Mouse (Mus musculus) heart, adult 10 weeks (tissue): ENCODE data around the gene Hist2h3b. TPM values are rescaled to one million over a fixed set of nuclear protein-coding genes. Genes with fewer than 3 reads are reported as not detected.

Experiments
- polyA plus RNA-seq: library from polyadenylated mRNA; stranded (reverse); fragments of 350-450 nt; fragmentation: Illumina TruSeq; extraction: RNeasy Lipid Tissue Mini Kit (QIAGEN cat#74804); gene quantifications from one replicate; pipeline ENCODE4 v1.2.3, GENCODE M21; 2014; ENCODE audit warnings: low read depth, low replicate concordance

Gene Hist2h3b
- not detected for polyA plus RNA-seq

GRCm38 (mm10) chr3:96268051-96268775, at the start of gene Hist2h3b:
Hist2h3b (plus strand) TSS chr3:96268654.

GRCm38 (mm10) chr3:96219661-96220130, 48.8 kb upstream of the Hist2h3b start, which contains the start of the genes Bola1 and Hist2h2ab:
Bola1 (minus strand) TSS chr3:96219709.
Hist2h2ab (plus strand) TSS chr3:96219865.

GRCm38 (mm10) chr3:96220765-96221639, 47.5 kb upstream of the Hist2h3b start, which contains the start of the genes Hist2h2ac and Hist2h2be:
Hist2h2ac (minus strand) TSS chr3:96220880.
Hist2h2be (plus strand) TSS chr3:96221119.

GRCm38 (mm10) chr3:96238954-96239793, 29.3 kb upstream of the Hist2h3b start, which contains the start of gene Hist2h3c2:
Hist2h3c2 (minus strand) TSS chr3:96239127.

GRCm38 (mm10) chr3:96239949-96240798, 28.3 kb upstream of the Hist2h3b start, which contains the start of gene Hist2h2aa2:
Hist2h2aa2 (minus strand) TSS chr3:96240276.

GRCm38 (mm10) chr3:96245003-96245886, 23.2 kb upstream of the Hist2h3b start, which contains the start of gene Hist2h2aa1:
Hist2h2aa1 (plus strand) TSS chr3:96245497.

GRCm38 (mm10) chr3:96246427-96246856, 22.0 kb upstream of the Hist2h3b start, which contains the start of gene Hist2h3c1:
Hist2h3c1 (plus strand) TSS chr3:96246685.

GRCm38 (mm10) chr3:96262979-96263550, 5.4 kb upstream of the Hist2h3b start, which contains the start of gene Hist2h4:
Hist2h4 (minus strand) TSS chr3:96263311.

GRCm38 (mm10) chr3:96269511-96270474, 1.3 kb downstream of the Hist2h3b start, which contains the start of gene Hist2h2bb:
Hist2h2bb (plus strand) TSS chr3:96269752.

GRCm38 (mm10) chr3:96293787-96294186, 25.3 kb downstream of the Hist2h3b start, which contains the start of gene Fcgr1:
Fcgr1 (minus strand) TSS chr3:96293969.

Other genes with a start within 250 kb of the Hist2h3b start
- 16.6 TPM for gene Vps45, start 210.2 kb upstream of the Hist2h3b start, polyA plus RNA-seq
- 26.9 TPM for gene Otud7b, start 164.1 kb upstream of the Hist2h3b start, polyA plus RNA-seq
- gene Mtmr11, start 106.7 kb upstream of the Hist2h3b start, polyA plus RNA-seq = 4.2 TPM
- 18.5 TPM for gene Sf3b4, start 96.3 kb upstream of the Hist2h3b start, polyA plus RNA-seq
- gene Sv2a, start 87.5 kb upstream of the Hist2h3b start, polyA plus RNA-seq = 4.0 TPM
- 32.8 TPM for gene Bola1, start 48.9 kb upstream of the Hist2h3b start, polyA plus RNA-seq
- not detected for gene Hist2h2ab, start 48.8 kb upstream of the Hist2h3b start, polyA plus RNA-seq
- gene Hist2h2ac, start 47.8 kb upstream of the Hist2h3b start, polyA plus RNA-seq = not detected
- gene Hist2h2be, start 47.5 kb upstream of the Hist2h3b start, polyA plus RNA-seq = 10.3 TPM
- 2.9 TPM for gene Hist2h3c2, start 29.5 kb upstream of the Hist2h3b start, polyA plus RNA-seq
- gene Hist2h2aa2, start 28.4 kb upstream of the Hist2h3b start, polyA plus RNA-seq = 81.7 TPM
- gene Hist2h2aa1, start 23.2 kb upstream of the Hist2h3b start, polyA plus RNA-seq = 9.4 TPM
- gene Hist2h3c1, start 22.0 kb upstream of the Hist2h3b start, polyA plus RNA-seq = not detected
- 0.55 TPM for gene Hist2h4, start 5.3 kb upstream of the Hist2h3b start, polyA plus RNA-seq
- gene Hist2h2bb, start 1.1 kb downstream of the Hist2h3b start, polyA plus RNA-seq = not detected
- gene Fcgr1, start 25.3 kb downstream of the Hist2h3b start, polyA plus RNA-seq = 2.2 TPM
- not detected for gene BC107364, start 183.7 kb downstream of the Hist2h3b start, polyA plus RNA-seq